Mouse (Mus musculus) embryonic facial prominence, embryonic 11.5 days (tissue): ENCODE measurements around the gene Rasgef1a. TPM values are rescaled to one million over a fixed set of nuclear protein-coding genes. Genes with fewer than 3 reads are reported as not detected.

Experiments
- ATAC-seq: fragments of 200-750 bp; cut with Nextera tagmentation; replicated peaks from 2 replicates; pipeline ENCODE4 v1.8.0; 2017; ENCODE audit warnings: low read depth; ENCODE audit not compliant: insufficient number of reproducible peaks, low FRiP score, low TSS enrichment
- DNase-seq: peaks from one replicate; pipeline ENCODE4 v3.0.0-alpha.2; 2015; ENCODE audit warnings: low spot score
- H3K27ac ChIP-seq: fragments of 300-500 bp; sonication (generic); replicated peaks from 2 replicates; pipeline ENCODE4 v1.5.1; 2014; ENCODE audit warnings: mild to moderate bottlenecking, low read depth, low read length, control low read depth
- H3K27me3 ChIP-seq: fragments of 300-500 bp; sonication (generic); 2 replicates; pipeline ENCODE4 v1.6.1; 2014; ENCODE audit warnings: mild to moderate bottlenecking, low read length, moderate library complexity, mixed read lengths; ENCODE audit not compliant: control insufficient read depth, insufficient read depth
- H3K36me3 ChIP-seq: fragments of 300-500 bp; sonication (generic); replicated peaks from 2 replicates; pipeline ENCODE4 v1.6.1; 2014; ENCODE audit warnings: low read depth, mild to moderate bottlenecking, low read length, moderate library complexity, mixed read lengths; ENCODE audit not compliant: control insufficient read depth, insufficient read depth
- H3K4me1 ChIP-seq: fragments of 300-500 bp; sonication (generic); 2 replicates; pipeline ENCODE4 v1.6.1; 2014; ENCODE audit warnings: low read length, mixed read lengths; ENCODE audit not compliant: control insufficient read depth, insufficient read depth
- H3K4me2 ChIP-seq: fragments of 300-500 bp; sonication (generic); 2 replicates; pipeline ENCODE4 v1.6.1; 2014; ENCODE audit warnings: low read depth, mild to moderate bottlenecking, control low read depth, low read length, moderate library complexity
- H3K4me3 ChIP-seq: fragments of 300-500 bp; sonication (generic); 2 replicates; pipeline ENCODE4 v1.5.1; 2014; ENCODE audit warnings: low read depth, low read length, control low read depth
- H3K9ac ChIP-seq: fragments of 300-500 bp; sonication (generic); replicated peaks from 2 replicates; pipeline ENCODE4 v1.6.1; 2014; ENCODE audit warnings: mild to moderate bottlenecking, control low read depth, low read length
- H3K9me3 ChIP-seq: fragments of 300-500 bp; sonication (generic); replicated peaks from 2 replicates; pipeline ENCODE4 v1.6.1; 2016; ENCODE audit warnings: mild to moderate bottlenecking, low read length, inconsistent platforms, mixed read lengths; ENCODE audit not compliant: control insufficient read depth
- WGBS: fragments of 180-500 bp; shearing (Covaris S2); extraction: QIAGEN DNeasy Blood & Tissue Kit; methylation state at CpG from one replicate; pipeline ENCODE4 v1.1.7; 2014; 5-methylcytosine and 5-hydroxymethylcytosine counted together
- polyA plus RNA-seq: library from polyadenylated mRNA; unstranded; fragments of >200 nt; fragmentation: Nextera tagmentation; extraction: Ambion mirVana; gene quantifications from 2 replicates; pipeline ENCODE4 v1.2.1, GENCODE M21; 2014

Gene Rasgef1a
- polyA plus RNA-seq, 1 experiment from 2014 or later, result 0.24 TPM

- no peak overlapping the region for H3K4me2 ChIP-seq
Measured at GRCm38 (mm10) chr6:118077421-118077820, 66.2 kb downstream of the Rasgef1a start.

GRCm38 (mm10) chr6:118078751-118079150 lies 67.5 kb downstream of the Rasgef1a start:
- Histone ChIP-seq H3K4me2 (no peak overlapping the region), H3K27me3 (no peaks in the 10 kb centered on the region), H3K36me3 (no peaks in the 10 kb centered on the region), H3K9me3 (no peaks in the 10 kb centered on the region), H3K9ac (no peak overlapping the region), H3K27ac (no peak overlapping the region), H3K4me1 (peaks cover 2% of the 10 kb centered on the region), H3K4me3 (no peak overlapping the region)
- 65% methylated on average over 10 of the region's 10 CpGs for WGBS
- ATAC-seq, result no peak
- no peak for DNase-seq

More at GRCm38 (mm10) chr6:118077421-118077820, 66.2 kb downstream of the Rasgef1a start:
- H3K9ac ChIP-seq, result no peak overlapping the region
- H3K27ac ChIP-seq, result no peak overlapping the region
- no peak for ATAC-seq
- H3K9me3 ChIP-seq, result no peaks in the 10 kb centered on the region
- peaks cover 2% of the 10 kb centered on the region for H3K4me1 ChIP-seq
- WGBS, result 60% methylated on average over 7 of the region's 7 CpGs
- H3K4me3 ChIP-seq, result no peak overlapping the region
- DNase-seq, result no peak
- no peaks in the 10 kb centered on the region for H3K36me3 ChIP-seq
- no peaks in the 10 kb centered on the region for H3K27me3 ChIP-seq

GRCm38 (mm10) chr6:118079292-118079691 lies 68.1 kb downstream of the Rasgef1a start:
- no peak overlapping the region for H3K4me2 ChIP-seq
- H3K27me3 ChIP-seq, result no peaks in the 10 kb centered on the region
- no peaks in the 10 kb centered on the region; the same call in 1 of the 2 replicates for H3K4me1 ChIP-seq
- DNase-seq (no peak), ATAC-seq (no peak)
- H3K4me3 ChIP-seq, result no peak overlapping the region
- WGBS, result 60% methylated on average over 3 of the region's 3 CpGs
- no peaks in the 10 kb centered on the region for H3K36me3 ChIP-seq
- no peak overlapping the region for H3K9ac ChIP-seq
- H3K9me3 ChIP-seq, result no peaks in the 10 kb centered on the region
- no peak overlapping the region for H3K27ac ChIP-seq

GRCm38 (mm10) chr6:118079762-118080465 lies 68.7 kb downstream of the Rasgef1a start:
- Histone ChIP-seq H3K9me3 (no peaks in the 10 kb centered on the region), H3K27me3 (no peaks in the 10 kb centered on the region), H3K4me3 (no peak overlapping the region), H3K4me2 (no peak overlapping the region), H3K27ac (no peak overlapping the region), H3K9ac (no peak overlapping the region), H3K36me3 (no peaks in the 10 kb centered on the region), H3K4me1 (no peaks in the 10 kb centered on the region; the same call in 1 of the 2 replicates)
- 66% methylated on average over 10 of the region's 10 CpGs for WGBS
- ATAC-seq (no peak; the same call in 1 of the 2 replicates), DNase-seq (no peak)

GRCm38 (mm10) chr6:118080711-118081110 lies 69.5 kb downstream of the Rasgef1a start:
- ATAC-seq, result no peak
- no peak for DNase-seq
- H3K4me2 ChIP-seq, result no peak overlapping the region
- WGBS, result 100% methylated on average over 4 of the region's 4 CpGs
- no peak overlapping the region for H3K4me3 ChIP-seq
- no peaks in the 10 kb centered on the region for H3K9me3 ChIP-seq
- no peak overlapping the region for H3K27ac ChIP-seq
- H3K9ac ChIP-seq, result no peak overlapping the region
- no peaks in the 10 kb centered on the region; the same call in 1 of the 2 replicates for H3K4me1 ChIP-seq
- no peaks in the 10 kb centered on the region for H3K36me3 ChIP-seq
- H3K27me3 ChIP-seq, result no peaks in the 10 kb centered on the region

- 80% methylated on average over 3 of the region's 3 CpGs for WGBS
- Histone ChIP-seq H3K4me2 (no peak overlapping the region), H3K4me1 (no peaks in the 10 kb centered on the region; the same call in 1 of the 2 replicates), H3K9me3 (no peaks in the 10 kb centered on the region), H3K36me3 (no peaks in the 10 kb centered on the region), H3K4me3 (no peak overlapping the region), H3K27me3 (no peaks in the 10 kb centered on the region), H3K27ac (no peak overlapping the region), H3K9ac (no peak overlapping the region)
- DNase-seq, result no peak
- ATAC-seq, result no peak
Measured at GRCm38 (mm10) chr6:118082384-118082783, 71.1 kb downstream of the Rasgef1a start.

GRCm38 (mm10) chr6:118083608-118084007 lies 72.4 kb downstream of the Rasgef1a start:
- DNase-seq (no peak), ATAC-seq (no peak)
- Histone ChIP-seq H3K4me3 (no peak overlapping the region), H3K9ac (no peak overlapping the region), H3K4me1 (no peaks in the 10 kb centered on the region; the same call in 1 of the 2 replicates), H3K27ac (no peak overlapping the region), H3K9me3 (no peaks in the 10 kb centered on the region), H3K4me2 (no peak overlapping the region), H3K36me3 (no peaks in the 10 kb centered on the region), H3K27me3 (no peaks in the 10 kb centered on the region)
- WGBS, result 68% methylated on average over 6 of the region's 6 CpGs

- H3K36me3 ChIP-seq, result no peaks in the 10 kb centered on the region
- WGBS, result 88% methylated on average over 8 of the region's 8 CpGs
- H3K4me3 ChIP-seq, result no peak overlapping the region
- no peaks in the 10 kb centered on the region; the same call in 1 of the 2 replicates for H3K4me1 ChIP-seq
- H3K27ac ChIP-seq, result no peak overlapping the region
- no peaks in the 10 kb centered on the region for H3K9me3 ChIP-seq
- DNase-seq (no peak), ATAC-seq (no peak)
- no peak overlapping the region for H3K9ac ChIP-seq
- no peak overlapping the region for H3K4me2 ChIP-seq
- H3K27me3 ChIP-seq, result no peaks in the 10 kb centered on the region
Measured at GRCm38 (mm10) chr6:118084596-118084995, 73.4 kb downstream of the Rasgef1a start.
